Mouse (Mus musculus) inflammation-experienced regulatory T-cells, adult 6 months (primary cell): Measurements from ENCODE around the gene Hrk. TPM values are rescaled to one million over a fixed set of nuclear protein-coding genes. Genes with fewer than 3 reads are reported as not detected.

ENCODE experiments used
- ATAC-seq: one replicate; pipeline ENCODE4 v1.8.0; 2017
- polyA plus RNA-seq, 3 experiments: library from polyadenylated mRNA; unstranded; fragments of 100-300 nt; shearing (Covaris generic); gene quantifications; one replicate each; pipeline ENCODE4 v1.2.1; 2017

Hrk gene
- polyA plus RNA-seq, 3 experiments from 2014 or later: 0.54 TPM; not detected in 2

DNA sequence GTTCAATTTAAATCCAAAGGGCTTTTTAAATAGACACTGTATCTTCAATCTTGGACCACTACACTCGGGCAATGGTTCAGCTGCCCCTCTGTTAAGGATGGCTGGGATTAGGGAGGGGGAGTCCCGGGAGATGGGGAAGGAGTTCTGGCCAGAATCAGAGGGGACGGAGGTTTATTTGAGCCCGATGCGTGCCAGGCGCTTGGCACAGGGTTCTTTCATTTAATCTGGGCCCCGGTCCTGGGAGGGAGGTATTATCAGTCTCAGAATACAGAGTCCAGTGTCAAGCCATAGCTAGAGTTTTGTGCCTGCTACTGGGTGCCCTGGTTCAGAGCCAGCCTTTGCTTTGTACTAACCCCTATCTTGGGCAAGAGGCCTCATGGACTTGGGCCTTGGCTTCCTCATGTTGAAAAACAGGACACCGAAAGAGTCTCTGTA lies 3.1 kb downstream of the Hrk start:
- ATAC-seq: no peak

DNA sequence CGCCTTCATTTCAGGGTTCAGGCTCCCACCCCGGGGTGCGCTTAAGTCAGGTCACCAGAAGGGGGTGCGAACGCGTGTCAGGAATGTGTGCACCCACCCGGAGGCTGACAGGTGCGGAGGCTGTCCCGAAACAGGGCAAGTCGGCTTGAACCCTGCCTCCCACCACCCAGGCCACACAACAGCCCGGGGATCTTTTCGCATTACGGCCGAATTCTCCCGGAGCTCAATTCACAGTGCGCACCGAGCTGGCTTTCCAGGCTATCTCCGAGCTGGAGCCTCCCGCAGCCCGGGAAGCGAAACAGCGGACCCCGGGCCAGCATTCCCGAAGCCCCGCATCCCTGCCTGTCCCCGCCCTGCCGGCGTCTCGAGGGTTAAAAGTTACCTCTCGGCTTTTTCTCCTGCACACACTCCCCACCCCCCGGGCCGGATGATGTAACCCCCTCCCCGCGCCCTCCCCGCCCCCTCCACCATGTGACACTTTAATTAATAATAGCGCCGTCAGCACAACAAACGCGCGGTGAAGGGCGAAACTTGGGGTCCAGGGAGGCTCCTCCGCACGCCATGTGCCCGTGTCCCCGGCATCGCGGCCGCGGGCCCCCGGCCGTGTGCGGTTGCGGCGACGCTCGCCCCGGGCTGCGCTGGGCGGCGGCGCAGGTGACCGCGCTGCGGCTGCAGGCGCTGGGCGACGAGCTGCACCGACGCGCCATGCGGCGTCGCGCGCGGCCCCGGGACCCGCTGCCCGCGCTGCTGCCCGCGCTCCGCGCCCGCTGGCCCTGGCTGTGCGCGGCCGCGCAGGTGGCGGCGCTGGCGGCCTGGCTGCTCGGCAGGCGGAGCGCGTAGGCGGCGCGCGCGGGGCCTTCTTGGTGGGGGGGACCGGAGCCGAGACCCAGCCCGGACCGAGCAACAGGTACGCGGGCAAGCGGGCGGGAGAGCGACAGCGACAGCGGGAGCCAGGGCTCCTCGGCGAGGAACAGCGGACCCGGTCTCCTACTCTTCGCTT lies 5.1 kb downstream of the Hrk start:
- ATAC-seq: no peak

DNA sequence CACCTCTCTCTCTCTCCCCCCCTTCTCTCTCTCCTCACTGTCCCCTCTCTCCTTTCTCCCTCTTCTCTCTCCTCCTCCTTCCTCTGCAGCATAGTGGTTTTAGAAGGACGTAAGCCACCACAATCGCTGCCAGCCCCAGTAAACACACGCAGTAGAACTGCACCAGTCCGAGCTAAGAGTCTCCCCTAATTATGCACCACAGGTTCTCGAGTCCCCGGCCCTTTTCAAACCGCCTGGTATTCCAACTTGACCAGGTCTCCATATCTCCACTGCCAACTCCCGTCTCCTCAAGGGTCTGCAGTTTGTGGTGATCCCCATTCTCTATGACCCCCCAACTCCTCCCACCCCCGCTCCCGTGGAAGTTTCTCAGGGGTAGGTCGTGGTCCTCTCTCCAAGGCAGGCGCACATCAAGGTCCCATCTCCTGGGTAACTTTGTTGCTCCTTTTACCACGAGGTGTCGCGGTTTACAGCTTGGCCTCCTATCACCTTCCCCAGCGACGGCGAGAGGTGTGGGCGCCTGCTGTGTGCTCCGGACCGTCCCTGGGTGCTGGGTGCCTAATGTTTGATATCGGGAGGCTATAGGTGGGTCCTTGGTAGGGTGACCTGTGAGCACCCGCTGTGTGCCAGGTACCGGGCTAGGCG lies 6.6 kb downstream of the Hrk start:
- peak; percentile 36 for ATAC-seq

DNA sequence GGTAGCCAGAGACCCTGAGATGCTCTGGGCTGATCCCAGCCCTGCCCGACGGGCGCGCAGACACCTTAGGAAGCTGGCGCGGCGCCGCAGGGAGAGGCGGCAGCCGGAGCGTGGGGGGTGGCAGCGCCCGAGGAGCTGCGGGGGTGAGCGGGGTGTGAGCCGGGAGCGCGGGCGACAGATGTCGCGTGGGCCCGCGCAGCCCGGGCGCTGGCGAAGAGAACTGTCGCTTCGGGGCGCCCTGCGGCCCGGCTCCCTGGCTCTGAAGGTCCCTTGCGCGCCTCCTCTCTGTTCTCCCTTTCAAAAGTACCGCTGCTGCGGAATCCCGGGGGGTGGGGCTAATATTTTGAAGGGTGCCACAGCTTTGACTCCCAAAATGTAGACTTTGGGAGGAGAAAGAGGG lies 7.2 kb downstream of the Hrk start:
- ATAC-seq: no peak

DNA sequence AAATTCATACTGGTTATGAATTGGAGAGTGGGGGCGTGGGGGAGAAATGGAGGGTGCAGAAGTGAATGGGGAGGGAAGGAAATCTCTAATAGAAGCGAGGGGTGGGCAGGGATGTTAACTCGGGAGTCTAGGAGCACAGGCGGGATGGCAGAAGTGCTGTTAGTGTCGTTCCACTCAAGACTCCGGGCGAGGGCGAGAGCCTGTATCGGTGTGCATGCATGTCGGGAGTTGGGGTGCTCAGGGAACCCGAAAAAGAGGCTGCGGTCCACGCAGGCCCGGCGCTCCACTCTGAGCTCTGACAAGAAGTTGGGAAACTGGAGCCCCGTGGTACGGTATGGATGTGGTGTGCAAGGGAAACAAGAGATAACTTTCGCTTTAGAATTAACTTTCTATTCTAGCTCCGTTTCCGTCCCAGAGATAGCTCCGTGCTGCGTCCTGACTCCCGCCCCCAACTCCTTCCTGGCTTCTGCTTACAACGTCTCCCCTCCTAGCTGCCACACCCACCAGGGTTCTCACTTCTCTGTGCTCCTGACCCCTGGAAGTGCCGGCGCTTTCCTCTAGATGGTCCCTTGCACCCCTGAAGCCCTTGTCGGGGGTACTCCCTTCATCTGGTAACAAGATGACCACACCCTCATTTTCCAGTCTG lies 7.8 kb downstream of the Hrk start:
- peak; percentile 74 for ATAC-seq

DNA sequence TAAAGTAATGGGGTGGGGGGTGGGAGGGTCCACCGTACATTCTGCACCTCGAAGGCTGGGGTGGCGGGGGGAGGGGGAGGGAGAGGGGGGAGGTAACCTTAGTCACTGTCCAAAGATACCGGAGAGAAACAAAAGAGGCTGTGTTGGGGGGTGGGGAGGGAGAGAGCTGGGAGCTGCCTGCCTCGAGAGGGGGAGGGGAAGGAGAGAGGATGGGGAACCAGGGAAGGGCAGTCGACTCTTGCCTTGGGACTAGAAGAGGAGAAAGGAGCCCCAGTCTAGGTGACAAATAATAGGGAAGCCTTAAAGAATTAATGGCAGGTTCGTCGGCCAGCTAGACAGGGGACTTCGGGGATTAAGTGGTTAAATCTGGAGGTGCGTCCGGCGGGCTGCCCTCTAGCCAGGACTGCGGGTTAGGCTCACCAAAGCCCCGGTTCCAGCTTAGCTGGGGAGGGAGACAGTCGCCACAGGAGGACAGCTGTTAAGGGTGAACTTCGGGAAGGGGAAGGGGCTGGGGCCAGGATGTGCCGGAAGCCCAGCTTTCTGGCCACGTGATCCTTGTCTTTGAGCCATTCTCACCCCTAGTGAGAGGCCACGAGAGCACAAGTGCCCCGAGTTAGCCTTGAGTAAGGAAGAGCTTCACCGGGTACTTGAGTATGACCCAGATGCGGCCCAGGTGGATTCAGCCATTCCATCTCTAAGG lies 10.0 kb downstream of the Hrk start:
- ATAC-seq: no peak

DNA sequence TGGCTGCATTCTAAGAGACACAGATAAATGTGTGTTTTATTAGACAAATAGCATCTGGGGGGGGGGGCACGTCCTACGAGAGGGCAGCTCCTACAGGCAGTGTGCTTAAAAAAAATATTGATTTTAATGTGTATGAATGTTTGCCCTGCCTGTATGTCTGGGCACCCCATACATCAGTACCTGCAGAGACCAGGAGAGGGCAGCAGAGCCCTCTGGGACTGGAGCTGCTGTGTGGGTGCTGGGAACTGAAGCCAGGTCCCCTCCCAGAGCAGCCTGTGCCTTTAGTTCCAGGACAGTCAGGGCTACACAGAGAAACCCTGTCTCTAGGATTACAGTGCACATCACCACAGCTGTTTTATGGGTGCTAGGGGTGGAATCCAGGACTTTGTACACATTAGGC lies 10.7 kb downstream of the Hrk start:
- no peak for ATAC-seq

DNA sequence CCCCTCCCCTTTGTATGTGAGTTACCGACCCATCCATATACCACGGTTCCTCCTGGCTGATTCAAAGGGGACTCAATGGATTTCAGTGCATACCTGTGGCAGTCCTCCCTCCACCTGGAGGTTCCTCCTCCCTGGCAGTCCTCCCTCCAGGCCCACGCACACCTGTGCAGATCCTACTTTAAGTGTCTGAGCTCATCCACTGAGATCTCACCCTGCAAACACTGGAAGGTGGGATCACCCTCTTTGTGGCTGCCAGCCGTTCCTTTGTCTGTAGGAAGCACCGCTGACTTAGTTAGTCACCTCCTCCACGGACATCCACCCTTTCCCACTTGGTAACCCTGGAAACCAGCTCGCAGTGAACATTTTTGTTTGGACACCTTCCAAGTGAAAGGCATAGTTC lies 13.2 kb downstream of the Hrk start:
- no peak for ATAC-seq

DNA sequence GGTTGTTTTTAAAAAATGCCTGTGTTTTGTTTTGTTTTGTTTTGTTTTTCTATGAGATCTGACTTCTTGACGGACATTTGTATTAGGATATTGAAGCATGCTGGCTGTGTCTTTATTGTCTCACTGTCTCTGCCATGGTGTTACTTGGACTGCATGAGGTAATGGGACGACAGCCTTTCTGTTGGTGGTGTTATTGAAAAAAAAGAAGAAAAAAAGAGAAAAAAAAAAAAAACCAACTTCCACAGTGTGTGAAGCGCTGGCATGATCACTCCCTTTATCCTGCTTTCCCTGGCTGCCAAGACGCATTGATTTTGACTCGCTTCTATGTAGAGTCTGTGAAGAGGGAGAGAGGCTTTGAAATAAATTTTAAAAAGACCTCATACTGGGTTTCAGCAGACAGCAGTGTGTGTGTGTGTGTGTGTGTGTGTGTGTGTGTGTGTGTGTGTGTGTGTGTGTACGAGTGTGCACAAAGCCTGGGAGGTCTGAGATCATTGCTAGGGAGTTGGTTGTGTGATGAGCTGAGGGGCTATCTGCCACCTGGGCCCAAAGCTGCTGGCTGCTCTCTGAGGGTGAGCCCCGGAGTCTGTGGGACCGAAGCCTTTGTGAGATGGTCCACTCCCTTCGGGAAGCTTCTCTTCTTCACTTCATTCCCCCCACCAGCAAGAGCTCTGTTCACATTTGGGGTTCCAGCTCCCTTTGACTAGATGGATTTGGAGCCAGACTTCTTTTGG lies 22.6 kb downstream of the Hrk start:
- ATAC-seq: no peak

DNA sequence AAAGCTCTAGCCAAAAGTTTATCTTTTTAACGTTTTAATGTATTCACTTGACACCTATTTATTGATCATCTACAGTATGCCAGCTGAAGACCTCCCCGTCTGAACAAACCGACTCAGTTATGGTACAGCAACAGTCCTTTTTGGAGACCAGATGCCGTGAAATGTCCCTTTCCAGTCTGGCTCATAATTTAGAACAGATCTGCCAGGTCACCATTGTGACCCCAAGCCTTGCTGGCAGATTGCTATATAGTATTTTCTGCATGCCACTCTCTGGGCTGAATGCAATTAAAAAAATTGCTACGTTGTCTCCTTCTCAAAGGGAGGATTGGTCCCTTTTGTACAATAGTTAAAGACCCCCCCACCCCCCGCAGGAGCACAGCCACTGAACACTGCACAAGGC lies 23.9 kb downstream of the Hrk start:
- no peak for ATAC-seq

DNA sequence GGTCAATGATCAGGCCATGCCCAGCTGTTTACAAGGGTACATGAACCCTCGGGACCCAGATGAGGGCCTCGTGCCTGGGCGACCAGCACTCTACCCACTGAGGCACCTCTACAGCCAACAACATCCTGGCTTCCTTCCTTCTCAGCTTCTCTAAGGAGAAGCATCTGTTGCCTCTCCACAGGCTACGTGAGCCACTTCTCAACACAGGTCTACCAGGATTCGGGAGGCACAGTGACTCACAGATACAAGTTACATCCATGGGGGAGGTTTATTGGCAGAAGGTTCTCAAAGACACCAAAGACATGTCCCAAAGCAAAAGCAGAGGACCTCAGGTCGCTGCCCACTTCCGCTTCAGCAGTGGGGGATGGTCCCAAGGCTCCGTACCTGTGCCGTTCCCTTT lies 26.0 kb downstream of the Hrk start:
- ATAC-seq: no peak

DNA sequence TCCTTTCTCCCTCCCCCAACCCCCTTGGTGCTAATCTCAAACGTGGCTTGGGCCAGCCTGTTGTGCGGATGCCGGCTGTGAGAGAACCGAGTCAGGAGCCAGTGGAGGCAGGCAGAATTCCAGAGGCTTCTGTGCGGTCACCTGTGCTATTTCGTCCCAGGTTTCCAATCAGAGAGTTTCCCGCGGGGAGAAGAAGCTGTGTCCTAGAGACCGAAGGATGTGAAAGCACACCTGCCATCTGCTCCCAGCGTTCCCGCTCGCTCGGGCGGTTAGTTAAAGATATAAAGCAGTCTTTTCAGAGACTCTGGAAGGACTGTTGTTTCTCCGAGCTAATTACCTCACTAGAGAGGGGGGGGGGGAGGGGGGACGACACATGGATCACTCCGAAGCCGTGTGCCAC lies 27.8 kb downstream of the Hrk start:
- ATAC-seq: no peak

DNA sequence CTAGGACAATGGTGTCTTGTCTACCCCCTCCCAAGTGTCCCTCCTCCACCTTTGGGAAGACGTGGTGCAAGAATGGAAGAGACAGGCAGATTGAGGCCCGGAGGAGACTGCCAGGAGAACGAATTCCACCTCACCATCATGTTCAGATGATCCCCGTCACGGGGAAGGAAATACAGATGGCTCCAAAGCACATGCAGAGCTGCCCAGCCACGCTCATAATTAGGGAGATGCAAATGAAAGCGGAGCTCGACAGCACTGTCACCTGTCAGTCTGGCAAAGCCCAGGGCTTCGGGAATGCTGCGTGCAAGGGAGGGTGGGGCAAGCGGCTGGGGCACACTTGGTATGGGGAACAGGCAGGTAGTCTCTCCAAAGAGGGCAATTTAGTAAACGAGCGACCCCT lies 33.0 kb downstream of the Hrk start:
- no peak for ATAC-seq

DNA sequence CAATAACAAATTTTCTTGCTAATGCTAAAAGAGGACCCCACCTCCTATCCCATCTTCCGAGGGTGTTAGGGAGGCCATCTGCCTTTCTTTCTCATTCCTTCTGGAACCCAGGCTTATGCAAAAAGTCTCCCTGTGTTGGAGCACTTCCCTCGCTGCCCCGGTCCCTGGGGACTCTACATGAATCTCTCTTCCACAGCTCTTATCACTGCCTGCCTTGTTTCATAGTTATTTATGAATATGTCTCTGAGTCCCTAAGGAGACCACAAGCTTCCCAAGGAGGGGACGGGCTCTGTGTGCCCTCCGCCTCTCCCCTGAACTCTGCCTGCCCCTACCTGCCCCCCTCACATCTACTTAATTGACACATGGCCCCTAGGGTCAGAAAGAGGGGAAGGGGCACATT lies 35.2 kb downstream of the Hrk start:
- ATAC-seq: no peak

DNA sequence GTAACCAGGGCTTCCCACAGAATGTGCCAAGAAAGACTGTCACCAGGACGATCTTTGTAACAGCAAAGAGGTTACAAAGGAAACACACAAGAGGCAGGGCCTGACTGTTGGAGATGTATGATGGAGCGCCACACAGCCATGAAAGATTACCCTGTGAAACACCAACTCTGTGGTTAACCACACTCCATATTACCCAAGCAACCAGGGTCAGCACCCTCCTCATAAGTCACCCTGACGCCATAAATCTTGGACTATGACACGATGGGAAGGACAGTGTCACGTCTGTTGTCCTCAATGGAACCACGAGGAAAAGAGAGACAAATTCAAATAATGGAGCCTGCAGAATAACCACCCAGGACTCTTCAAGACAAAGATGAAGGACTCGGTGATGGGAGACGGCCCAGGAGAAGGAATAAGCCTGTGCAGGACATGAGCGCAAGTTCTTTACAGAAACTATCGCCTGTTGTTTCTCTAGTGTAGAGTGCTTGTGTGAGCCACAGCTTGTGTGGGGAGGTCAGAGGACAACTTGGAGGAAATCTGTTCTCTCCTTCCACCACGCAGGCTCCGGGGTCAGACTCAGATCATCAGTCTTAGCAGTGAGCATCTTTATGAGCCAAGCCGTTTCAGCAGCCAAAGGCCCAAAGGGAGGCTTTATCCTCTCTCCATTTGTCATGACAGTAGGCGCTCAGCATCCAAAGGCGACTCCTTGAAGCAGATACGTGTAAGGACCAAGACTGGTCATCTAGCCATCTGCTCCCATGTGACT lies 40.4 kb downstream of the Hrk start:
- ATAC-seq: no peak

DNA sequence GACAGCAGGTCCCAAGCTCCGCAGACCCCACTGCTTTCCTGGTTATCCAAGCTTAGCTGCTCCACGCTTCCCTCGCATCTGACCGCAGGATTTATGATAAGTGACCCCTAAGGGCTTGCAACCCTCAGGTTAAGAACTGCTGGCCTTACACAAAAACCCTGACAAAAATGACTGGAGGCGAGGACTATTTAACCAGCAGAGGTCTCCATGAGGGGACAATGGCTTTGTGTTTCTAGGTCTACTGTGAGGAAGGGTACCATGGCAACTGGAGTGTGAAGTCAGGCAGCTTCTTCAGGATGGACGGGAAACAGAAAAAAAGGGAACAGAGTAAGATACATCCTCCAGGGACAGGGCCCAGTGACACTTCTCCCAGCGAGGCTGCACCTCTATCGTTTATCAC lies 41.4 kb downstream of the Hrk start:
- ATAC-seq: no peak

DNA sequence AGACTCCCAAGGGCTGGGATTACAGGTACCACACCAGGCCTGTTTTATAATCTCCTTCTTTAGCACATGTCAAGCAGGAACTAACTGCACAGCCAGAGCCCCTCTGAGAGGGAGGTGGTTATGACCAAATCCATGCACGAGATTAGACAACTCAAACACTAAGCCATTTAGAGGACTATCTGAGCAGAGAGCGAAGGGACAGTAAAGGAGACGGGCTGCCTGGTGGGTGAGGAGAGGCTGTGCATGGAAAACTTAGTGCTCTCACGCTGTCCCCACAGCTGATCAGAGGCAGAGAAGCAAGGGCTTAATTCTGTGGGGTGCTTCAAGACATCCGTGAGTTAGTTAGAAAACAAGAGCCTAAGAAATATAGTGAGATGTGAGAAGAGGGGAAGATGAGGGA lies 49.6 kb downstream of the Hrk start:
- no peak for ATAC-seq

DNA sequence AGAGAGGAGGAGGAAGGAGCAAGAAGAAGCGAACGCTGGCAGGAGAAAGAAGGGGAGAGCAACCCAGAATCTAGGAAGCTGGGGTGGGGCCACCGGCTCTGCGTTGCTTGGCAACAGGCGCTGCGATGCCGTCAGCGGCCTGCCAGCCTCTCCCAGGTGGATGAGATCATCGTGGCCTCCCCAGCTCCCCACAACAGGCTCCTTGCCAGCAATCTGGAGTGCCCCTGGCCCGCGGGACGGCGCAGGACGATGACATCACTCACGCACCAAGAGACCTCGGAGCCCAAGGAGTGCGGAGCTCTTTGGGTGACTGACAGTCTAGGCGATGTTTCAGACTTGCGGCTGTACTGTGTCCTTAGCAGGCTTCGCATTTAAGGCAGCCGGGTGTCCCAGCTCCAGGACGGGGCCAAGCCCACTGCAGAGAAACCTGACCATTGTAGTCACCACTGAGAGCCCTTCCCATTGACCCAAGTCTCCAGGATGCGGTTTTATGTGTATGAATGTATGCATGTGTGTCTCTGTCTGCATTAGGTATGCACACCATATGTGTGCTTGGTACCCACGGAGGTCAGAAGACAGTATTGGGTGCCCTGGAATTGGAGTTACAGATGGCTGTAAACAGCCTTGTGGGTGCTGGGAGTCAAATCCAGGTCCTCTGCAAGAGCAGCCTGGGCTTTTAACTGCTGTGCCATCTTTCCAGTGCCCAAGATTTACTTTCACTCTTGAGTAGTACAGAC lies 50.1 kb downstream of the Hrk start:
- ATAC-seq: no peak

DNA sequence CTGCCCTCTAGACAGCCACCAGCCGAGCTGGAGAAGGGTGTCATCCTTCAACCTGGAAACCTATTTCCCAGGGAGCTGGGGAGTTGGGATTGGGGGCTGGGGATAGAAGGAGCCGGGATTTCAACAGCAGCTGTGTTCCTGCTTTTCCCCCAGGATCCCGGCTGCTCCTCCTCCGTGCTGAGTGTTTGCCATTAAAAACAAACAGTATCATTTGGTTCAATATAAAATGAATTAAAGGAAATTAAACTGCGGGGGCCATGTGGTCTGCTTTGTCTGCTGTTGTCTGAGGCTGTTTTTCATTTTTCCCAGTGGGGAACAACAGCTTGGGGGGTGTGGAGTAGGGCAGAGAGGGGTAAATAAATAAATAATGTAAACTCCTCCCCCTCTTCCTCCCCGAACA lies 53.0 kb downstream of the Hrk start:
- ATAC-seq: no peak

DNA sequence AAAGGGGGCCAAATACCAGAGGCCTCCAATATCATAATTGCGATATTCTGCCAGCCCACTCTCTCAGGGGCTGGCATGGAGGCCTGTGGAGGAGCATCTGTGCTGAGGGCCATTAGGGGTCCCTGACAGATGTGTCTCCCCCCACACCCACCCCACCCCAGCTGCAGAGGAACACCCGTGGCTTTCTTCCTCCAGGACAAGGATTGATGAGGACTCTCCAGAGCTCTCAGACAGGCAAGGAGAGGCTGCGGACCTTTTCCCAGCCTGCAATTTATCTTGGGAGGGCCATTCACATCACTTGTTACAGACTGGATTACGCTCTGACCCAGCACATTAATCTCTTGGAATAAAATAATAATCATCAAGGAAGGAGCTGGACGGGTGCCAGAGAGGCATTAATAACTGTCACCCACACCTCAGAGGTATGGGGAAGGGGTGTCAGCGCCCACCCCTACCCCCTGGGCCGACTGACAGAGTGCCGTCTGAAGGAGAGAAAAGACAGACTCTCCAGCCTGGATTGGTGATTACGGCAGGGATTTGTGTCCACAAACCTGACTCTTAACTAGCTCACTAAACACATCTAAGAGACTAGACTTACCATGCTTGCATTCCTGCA lies 58.8 kb downstream of the Hrk start:
- ATAC-seq: no peak
